Mouse (Mus musculus): ENCODE results near the gene Cul7. TPM values are rescaled to one million over a fixed set of nuclear protein-coding genes. Genes with fewer than 3 reads are reported as not detected.

Cul7 gene
- total RNA-seq, 2 experiments from 2014 or later = 18.9 to 20.2 TPM

DNA sequence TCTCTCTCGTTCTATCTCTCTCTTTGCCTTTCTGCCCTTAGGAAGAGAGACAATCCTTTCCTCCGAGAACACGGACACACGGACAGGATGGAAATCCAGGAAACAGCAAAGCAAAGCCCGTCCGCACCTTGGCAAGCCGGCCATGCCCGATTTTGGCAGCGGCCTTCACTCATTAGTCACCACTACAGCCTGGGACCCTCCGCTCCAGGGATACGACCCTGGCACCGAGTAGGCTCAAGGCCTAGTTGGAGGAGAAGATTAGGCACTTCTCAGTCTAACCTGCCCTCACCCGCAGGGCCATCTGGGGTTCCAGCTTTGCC is 21.7 kb upstream of the Cul7 start:
- no peak for DNase-seq (ENCODE audit: low spot score in 2 of 2)

DNA sequence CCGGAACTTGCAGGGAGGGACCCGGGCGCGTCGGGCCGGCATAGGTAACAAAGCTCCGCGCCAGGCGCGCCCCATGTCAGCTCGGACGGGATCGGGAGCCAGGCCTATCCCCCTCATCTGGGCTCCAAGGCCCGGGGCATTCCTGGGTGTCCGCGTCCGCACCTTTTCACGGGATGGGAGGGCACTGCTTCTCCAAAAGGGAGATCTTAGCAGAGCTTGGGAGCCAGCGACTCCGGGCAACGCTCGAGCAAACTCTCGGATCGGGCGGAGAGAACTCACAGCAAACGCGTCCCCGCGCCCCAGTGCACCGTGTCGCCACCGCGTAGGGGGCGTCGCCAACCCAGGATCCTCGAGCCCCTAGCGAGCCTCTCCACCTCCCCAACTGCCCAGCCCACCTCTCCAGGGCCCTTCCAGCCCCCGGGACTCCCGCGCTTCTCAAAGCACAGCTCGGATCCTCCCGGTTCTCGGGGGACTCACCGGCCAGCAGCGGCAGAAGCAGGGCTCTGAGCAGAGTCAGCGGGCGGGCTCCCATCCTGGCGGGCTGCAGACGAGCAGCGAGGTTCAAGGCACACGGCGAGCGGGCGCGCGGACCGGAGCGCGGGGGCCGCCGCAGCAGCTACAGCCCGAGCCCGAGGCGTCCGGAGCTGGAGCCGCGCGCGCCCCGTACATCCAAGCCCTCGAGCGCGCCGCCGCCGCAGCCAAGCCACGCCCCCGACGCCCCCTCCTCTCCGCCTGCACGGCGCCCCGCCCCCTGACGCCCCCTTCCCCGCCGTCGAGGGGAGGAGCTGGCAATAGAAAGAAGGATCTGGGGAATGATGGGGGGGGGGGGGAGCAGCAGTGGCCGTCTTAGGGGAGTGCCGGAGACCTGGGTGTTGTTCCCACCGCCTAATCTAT is 21.1 kb upstream of the Cul7 start, which contains the start of gene Ptk7:
Ptk7 (minus strand) TSS at position 714 of the 894 bp plus-strand sequence.
- DNase-seq (ENCODE audit: low spot score in 2 of 2) = peak in 1 of 2 experiments; percentile 71

DNA sequence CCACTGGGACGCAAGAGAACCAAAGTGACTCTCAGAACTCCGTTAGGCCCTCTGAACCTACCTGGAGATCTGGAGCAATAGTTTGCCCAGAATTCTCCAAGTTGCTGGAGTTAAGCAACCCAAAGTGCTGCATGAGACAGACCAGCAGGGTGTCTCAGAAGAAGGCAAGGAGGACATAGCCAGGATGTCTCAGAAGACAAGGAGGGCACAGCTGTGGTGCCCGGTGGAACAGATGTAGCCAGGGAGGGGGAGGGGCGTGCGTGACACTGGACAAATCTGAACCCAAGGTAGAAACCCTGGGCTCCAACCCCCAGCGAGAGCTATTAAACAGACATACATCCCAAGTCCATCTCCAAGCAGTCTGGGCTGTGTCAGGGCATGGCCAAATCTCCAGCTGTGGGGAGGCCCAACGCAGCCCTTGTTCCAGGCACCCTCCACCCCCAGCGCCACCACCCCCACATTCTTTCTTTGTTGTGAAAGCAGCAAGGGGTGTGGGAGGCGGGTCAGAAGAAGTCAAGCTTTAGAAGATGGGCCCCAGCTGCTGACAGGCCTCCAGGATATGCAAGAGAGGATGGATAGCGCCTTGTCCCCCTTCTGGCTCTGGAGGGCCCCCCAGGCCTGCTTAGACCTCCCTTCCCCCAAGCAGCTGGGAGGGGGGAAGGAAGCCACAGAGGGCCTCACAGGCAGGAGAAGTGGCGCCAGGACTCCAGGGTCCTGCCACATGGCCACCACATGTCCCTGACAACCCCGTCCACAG is 20.3 kb upstream of the Cul7 start:
- DNase-seq (ENCODE audit: low spot score in 2 of 2) = no peak

DNA sequence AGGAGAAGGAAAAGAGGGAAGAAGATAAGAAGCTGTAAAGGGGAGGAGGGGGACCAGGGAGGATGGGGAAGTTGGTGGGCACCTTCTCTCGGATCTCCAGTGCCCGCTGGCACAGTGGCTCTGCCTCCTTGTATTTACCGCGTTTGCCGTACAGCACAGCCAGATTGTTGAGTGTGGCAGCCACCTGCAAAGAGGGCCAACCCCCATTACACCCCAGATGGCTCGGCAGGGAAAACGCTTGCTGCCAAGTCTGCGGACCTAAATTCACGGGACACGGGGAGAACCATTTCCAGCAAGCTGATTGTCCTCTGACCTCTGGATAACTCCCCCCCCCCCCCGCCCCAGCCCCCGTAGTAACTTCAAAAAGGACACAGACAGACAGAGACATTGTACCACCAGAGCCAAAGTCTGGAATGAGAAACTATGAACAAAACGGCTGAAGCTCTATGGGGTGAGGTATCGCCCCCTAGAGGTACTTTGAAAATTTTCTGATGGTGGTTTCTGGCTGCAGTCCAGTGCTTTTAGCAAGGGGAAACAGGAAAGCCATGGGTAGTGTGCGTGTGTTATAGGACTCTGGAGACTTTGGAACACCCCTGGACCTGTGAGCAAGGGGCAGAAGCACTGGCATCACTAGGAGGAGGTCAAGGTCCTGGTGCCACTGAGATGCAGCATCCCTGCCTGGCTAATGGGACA is 13.2 kb upstream of the Cul7 start:
- peak; percentile 53 to 87 for DNase-seq (ENCODE audit: low spot score in 2 of 2)

DNA sequence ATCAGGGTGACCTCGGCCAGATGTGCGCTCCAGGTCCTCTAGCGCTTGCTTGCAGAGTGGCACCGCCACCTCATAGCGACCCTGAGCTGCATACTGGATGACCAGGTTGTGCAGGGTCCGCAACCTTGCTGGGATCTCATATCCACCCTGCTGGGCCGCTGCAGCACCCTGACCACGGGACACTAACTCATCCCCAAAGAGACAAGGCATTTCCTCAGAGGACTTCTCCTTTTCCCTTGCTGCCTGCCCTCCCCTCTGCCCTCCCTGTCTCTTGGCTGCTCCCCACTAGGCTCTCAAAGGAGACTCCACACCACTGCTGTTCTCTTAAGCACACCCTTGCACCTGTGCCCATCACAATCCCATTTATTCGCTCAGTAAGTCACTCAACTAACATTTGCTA is 10.2 kb upstream of the Cul7 start:
- no peak for DNase-seq (ENCODE audit: low spot score in 2 of 2)

DNA sequence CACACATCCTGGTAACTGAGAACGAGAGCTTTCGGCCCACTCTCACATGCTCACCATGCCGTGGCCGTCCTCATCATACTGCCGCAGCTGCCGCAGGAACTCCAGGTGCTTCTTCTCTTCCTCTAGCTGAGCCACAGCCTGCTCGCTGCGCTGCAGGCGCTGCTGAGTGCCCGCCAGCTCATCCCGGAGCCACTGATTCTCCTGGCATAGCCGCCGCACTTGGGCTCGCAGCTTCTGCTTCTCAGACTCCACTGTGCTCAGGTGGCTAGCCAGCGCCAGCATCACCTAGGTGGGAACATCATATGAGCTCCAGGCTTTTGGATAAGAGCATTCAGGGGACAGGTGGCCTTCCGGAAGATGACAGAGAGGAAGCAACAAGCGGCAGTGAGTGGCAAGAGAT is 8.1 kb upstream of the Cul7 start:
- no peak for DNase-seq (ENCODE audit: low spot score in 2 of 2)

DNA sequence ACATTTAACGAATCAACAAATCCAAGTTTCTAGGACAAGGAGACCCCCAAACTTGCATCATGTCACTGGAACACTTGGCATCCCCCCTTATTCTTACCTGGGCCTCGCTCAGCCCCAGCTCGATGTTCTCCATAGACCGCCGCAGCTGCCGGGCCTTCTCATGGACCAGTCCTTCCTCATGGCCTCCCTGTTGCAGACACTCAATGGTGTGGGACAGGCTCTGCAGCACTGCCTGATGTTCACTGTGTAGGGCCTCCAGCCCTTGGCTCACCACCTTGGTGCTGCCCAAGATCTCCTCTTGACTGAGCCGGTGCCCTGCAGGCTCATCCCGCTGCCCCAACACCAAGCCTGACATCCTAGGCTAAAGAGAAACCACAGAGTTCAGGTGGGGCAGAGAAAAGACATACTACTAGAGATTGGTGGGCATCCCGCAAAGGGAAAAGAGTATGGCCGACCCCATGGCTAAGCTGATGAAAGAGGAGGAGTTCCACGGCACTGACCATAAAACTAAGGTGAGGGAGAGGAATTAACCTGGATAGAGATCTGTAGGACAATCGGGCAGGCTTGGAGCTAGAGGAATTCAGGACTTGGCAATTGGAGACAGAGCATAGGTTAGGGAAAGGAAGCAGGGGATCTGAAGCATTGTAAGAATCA is 5.9 kb upstream of the Cul7 start:
- no peak for DNase-seq (ENCODE audit: low spot score in 2 of 2)

DNA sequence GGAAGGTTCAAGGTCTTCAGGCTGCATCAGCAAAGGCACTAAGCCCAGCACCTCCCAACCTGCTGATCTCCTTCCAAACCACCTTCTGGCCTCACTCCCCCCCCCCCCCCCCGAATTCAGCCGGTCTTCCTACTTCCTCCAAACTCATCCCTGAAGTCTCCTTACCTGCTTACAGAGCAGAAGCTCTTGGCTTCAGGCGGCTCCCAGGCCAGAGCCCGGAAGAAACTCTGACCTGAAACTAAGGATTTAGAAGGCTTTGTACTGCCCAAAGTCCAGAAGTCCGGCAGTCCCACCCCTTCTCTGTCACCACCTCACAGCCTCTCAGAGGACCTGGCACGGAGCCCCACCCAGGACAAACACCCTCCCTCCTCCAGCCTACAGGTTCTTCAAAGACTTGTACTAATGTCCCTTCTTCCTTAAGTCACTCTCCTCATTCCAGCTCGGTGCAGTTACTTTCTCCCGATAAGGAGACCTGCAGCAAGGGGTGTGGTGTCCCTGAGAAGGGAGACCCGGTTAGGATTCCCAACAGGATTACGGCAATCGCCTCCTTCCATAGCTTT is 5.1 kb upstream of the Cul7 start:
- no peak for DNase-seq (ENCODE audit: low spot score in 2 of 2)

DNA sequence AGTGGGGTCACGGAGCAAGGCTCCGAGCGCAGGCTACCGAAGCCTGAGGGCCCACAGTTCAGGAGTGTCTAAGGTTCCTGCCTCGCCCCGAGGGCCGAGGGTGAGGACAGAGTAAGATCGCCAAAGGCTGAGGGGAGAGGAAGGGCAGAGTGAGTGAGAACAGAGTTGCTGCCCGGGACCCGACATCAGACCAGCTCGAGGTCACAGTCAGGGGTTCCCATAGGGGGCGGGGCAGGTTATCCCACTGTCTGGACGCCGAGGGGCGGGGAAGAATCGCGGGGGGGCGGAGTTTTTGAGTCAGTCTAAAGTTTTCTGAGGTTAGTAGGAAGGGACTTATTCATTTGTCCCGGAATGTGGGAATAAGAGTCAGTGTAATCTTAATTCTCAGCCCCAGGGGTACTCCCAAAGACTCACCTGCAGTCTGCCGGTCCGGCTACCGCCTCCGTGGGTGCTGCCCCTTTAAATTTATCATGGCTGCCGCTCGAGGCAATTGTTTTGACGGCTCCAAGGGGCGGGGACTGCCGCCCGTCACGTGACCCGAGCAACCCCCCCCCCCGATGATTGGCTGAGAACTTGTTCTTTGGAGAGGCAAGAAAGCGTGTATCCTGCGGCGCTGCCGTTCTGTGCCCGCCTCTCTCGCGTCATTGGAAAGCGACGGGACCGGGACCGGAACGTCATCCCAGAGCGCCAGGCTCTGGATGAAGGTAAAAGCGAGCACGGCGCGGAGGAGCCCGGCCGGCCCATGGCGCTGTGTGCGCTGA is 4.4 kb upstream of the Cul7 start, which contains the start of the genes Klc4 and Mrpl2:
Klc4 (minus strand) TSS at position 462 of the 761 bp plus-strand sequence.
Mrpl2 (plus strand) TSS at position 669 of the 761 bp plus-strand sequence.
- peak; percentile 97 to 100 for DNase-seq (ENCODE audit: low spot score in 2 of 2)

DNA sequence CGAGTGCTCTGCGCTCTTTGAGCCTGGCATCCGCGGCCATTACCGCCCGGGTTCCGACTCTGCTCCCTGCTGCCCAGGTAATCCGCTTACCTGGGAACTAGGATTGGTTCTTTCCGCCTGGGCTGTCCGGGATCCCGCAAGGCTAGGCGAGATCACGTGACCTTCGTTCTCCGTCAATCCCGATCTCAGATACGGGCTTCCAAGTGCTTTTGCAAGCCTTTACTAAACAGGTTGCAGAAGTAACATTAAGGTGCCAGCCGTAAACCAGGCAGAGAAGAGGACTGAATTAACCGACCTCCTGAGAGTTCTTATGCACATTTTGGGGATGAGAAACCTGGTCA is 3.8 kb upstream of the Cul7 start:
- no peak for DNase-seq (ENCODE audit: low spot score in 2 of 2)

DNA sequence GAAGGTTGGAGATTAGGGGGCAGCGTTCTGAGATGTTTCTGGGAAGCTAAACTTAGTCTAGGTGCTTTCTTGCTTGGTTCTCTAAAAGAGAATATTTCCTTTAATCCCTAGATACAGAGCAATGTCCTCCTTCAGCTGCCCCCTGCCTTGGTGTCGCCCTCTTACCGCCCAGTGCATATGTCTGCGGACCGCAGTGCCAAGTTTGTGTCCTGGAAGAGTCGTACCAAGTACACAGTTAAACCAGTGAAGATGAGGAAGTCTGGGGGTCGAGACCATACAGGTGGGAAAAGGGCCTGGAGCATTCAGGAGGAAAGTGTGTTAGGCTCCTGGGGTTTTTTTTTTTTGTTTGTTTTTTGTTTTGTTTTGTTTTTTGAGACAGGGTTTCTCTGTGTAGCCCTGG is 2.9 kb upstream of the Cul7 start:
- no peak for DNase-seq (ENCODE audit: low spot score in 2 of 2)

DNA sequence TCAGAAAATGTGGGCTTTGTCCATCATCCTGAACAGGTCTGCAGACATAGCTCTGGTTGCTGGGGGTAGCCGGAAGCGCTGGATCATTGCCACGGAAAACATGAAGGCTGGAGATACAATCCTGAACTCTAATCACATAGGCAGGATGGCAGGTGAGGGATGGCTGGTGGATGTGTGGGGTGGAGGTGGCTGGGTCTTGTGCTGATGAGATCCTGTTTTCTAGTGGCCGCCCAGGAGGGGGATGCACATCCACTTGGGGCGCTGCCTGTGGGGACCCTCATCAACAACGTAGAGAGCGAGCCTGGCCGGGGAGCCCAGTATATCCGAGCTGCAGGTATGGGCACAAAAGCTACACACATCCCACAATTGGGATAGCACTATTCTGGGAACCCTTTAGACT is 1.7 kb upstream of the Cul7 start:
- DNase-seq (ENCODE audit: low spot score in 2 of 2) = no peak

DNA sequence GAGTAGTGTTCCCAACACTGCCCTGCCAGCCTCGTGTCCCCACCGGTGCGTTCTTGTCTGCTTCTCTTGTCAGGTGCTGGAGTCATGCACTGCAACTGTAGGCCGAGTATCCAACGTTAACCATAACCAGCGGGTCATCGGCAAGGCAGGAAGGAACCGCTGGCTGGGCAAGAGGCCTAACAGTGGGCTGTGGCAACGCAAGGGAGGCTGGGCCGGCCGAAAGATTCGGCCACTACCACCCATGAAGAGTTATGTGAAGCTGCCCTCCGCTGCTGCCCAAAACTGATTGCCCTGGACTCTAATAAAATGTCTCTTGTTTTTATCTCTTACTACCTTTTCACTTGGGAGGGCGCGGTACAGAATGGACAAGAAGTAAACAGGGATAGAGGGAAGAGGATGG is 326 bp upstream of the Cul7 start:
- no peak for DNase-seq (ENCODE audit: low spot score in 2 of 2)

DNA sequence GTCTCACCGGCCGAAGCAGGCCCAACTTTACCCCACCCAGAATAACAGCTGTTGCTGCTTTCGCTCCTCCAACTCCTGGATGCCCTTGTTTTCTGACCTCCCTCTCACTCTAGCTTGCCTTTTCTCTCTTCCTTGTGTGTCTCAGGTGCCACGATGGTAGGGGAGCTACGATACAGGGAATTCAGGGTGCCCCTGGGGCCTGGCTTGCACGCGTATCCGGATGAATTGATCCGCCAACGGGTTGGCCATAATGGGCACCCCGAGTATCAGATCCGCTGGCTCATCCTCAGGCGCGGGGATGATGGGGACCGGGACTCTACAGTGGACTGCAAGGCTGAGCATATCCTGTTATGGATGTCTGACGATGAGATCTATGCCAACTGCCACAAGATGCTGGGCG is 1.2 kb downstream of the Cul7 start:
- no peak for DNase-seq (ENCODE audit: low spot score in 2 of 2)

DNA sequence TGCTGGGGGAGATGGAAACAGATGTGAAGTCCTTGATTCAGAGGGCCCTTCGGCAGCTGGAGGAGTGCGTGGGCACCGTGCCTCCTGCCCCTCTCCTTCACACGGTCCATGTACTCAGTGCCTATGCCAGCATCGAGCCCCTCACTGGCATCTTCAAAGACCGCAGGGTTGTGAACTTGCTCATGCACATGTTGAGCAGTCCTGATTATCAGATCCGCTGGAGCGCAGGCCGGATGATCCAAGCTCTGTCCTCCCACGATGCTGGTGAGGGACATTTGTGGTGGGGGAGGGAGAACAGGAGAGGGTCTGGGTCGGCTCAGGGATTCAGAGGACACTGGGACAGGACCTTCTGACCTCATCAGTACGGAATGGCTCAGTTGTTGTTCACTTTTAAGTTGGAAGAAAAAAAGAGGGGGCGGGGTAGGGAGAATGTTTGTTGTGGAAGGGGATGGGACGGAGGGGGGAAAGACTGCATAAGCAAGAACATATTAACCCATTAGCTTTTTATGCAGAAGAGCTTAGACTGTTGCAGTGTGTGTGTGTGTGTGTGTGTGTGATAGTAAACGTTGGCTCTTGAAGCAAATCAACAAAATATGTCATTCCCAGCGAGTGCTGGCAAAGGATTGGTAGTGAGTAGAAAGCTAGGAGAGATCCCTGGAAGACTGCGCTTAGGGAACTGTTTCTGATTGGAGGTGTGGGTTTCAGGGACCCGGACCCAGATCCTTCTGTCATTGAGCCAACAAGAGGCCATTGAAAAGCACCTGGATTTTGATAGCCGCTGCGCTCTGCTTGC is 1.8 kb downstream of the Cul7 start:
- DNase-seq (ENCODE audit: low spot score in 2 of 2) = peak in 1 of 2 experiments; percentile 42

DNA sequence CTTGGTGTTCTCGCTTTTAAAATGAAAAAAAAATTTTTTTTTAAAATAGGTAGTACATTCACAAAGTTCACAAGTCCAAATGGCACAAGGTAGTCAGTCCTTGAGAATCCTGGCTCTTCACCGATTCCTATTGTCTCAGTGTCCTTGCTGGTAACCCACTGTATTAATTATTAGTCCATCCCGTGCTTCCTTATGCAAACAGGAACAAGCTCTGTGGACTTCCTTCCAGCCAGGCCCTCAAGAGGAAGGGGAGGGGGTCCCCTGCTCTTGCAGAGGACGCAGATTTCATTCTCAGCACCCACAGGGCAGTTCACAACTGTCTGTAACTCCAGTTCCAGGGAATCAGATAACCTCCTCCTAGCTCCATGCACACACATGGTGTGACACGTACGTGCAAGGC is 5.9 kb downstream of the Cul7 start:
- DNase-seq (ENCODE audit: low spot score in 2 of 2) = no peak

DNA sequence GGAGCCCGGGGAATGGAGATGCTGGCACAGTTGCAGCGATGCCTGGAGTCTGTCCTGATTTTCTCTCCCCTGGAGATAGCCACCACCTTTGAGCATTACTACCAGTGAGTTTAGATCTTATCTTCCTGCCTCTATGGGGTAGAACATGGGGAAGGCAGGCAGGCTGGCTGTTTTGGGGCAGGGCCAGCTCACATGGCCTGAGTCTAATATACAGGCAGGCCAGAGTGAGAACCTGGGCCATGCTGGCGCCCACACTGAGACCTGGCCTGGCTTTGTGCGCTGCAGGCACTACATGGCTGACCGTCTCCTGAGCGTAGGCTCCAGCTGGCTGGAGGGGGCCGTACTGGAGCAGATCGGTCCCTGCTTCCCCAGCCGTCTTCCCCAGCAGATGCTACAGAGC is 11.2 kb downstream of the Cul7 start:
- no peak for DNase-seq (ENCODE audit: low spot score in 2 of 2)

DNA sequence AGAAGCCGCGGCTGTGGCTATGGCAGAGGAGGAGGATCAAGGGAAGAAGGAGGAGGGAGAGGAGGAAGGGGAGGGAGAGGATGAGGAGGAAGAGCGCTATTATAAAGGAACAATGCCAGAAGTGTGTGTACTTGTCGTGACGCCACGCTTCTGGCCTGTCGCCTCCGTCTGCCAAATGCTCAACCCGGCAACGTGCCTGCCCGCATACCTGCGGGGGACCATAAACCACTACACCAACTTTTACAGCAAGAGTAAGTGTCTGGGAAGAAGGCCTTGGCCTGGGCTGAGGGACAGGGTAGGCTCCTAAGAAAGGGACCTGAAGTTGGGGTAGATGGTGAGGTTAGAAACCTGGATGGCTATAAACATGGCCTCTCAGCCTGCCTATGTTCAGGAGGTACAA is 11.8 kb downstream of the Cul7 start:
- DNase-seq (ENCODE audit: low spot score in 2 of 2) = no peak

DNA sequence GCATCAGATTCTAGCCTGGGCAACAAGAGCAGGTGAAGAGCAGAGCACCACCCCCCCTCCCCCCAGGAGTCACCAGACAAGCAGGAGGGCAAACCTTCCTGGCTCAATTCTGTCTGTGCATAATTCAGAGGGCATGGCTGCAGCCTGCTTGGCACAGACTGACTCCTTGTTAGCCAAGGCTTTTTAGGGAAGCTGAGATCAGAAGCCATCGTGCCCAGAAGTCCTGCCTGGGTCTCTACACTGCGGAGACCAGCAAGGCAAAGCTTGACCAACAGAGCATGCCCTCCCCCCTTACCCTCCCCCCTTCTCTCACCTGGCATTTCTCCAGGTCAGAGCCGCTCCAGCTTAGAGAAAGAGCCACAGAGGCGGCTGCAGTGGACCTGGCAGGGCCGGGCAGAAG is 12.6 kb downstream of the Cul7 start:
- no peak for DNase-seq (ENCODE audit: low spot score in 2 of 2)

DNA sequence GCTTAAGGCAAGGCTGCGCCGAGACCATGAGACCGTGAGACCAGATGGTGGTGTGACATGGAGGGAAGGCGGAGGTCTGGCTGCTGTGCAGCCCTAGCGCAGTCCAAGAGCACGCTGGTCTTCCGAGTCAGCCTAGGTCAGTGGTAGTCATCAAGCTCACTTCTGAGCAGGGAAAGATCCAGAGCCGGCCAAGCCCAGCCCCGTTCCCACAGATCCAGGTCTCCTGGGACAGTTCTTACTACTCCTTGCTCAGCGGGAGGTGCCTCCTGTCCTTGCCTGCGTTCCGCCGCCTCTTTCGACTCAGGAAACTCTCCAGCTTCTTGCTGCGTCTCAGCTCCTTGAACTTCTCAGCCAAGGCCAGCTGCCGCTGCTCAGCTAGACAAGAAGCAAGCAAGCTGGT is 17.6 kb downstream of the Cul7 start:
- DNase-seq (ENCODE audit: low spot score in 2 of 2) = no peak
